Mouse (Mus musculus) MEL (cell line): ENCODE results near the gene Cyp2u1.

Source experiments
- CHD1 ChIP-seq: IDR thresholded peaks from 2 replicates; pipeline ENCODE4 v1.6.1; 2012; ENCODE audit warnings: low read depth, mild to moderate bottlenecking, inconsistent platforms, low read length, improper control_type of control experiment
- CTCF ChIP-seq, 3 experiments: IDR thresholded peaks in 2 of 3; conservative IDR thresholded peaks in 1 of 3; 2 replicates each; pipeline ENCODE4 v1.5.1; 2011 to 2012; ENCODE audit warnings: low read length in 3 of 3, low read depth in 2 of 3, mild to moderate bottlenecking in 2 of 3, improper control_type of control experiment in 1 of 3, inconsistent platforms in 1 of 3, mixed read lengths in 1 of 3, moderate library complexity in 1 of 3; ENCODE audit not compliant: control insufficient read depth in 1 of 3, insufficient read depth in 1 of 3, poor library complexity in 1 of 3, severe bottlenecking in 1 of 3
- KAT2A ChIP-seq: conservative IDR thresholded peaks from 2 replicates; pipeline ENCODE4 v1.6.1; 2012; ENCODE audit warnings: low read depth, low read length, improper control_type of control experiment, inconsistent platforms
- MAX ChIP-seq: IDR thresholded peaks from 2 replicates; pipeline ENCODE4 v1.6.1; 2011; ENCODE audit warnings: low read length, improper control_type of control experiment
- MYB ChIP-seq: IDR thresholded peaks from 2 replicates; pipeline ENCODE4 v1.6.1; 2011; ENCODE audit warnings: mild to moderate bottlenecking, low read depth, low read length, improper control_type of control experiment
- USF1 ChIP-seq: IDR thresholded peaks from 2 replicates; pipeline ENCODE4 v1.6.1; 2014; ENCODE audit warnings: low read depth, mild to moderate bottlenecking, inconsistent platforms, low read length, improper control_type of control experiment, moderate library complexity

GRCm38 (mm10) chr3:131303320-131303714 is 290 bp upstream of the Cyp2u1 start:
- TF ChIP-seq USF1 (0 out of 2 replicates have a peak, but pooled peaks have one; percentile 3), MYB (no peak), CTCF (IDR thresholded peaks at IDR 0.05 in 2 of 3, conservative IDR thresholded peaks at IDR 0.05 in 1 of 3; ENCODE audit: control insufficient read depth in 1 of 3, insufficient read depth in 1 of 3, low read depth in 2 of 3, low read length in 3 of 3, poor library complexity in 1 of 3, severe bottlenecking in 1 of 3) (no peak), MAX (no peak), CHD1 (no peak), KAT2A (no peak)
